Comparison of ENCODE assay signal across 9 mouse cellular contexts in genomic region chr12:117053851-117054769, GRCm38 (mm10).
DNase-seq lines count a peak whose midpoint lies in the region; ATAC-seq and TF ChIP-seq lines count a peak whose summit lies in the region.
"Had no signal": no experiment of that assay in that cellular context is flagged by ENCODE, and none has a peak within 500 bp of the region (broad histone marks: within the 10 kb centered on the region; RNA-seq: fewer than 3 reads in every experiment).

No protein-coding gene starts in this region.

- no peak for TF ChIP-seq POLR2A in myocyte (IDR thresholded peaks at IDR 0.05; ENCODE audit: insufficient read length, low read depth)
- no peak for TF ChIP-seq POLR2A in cerebellum, adult 2 months (IDR thresholded peaks at IDR 0.05; ENCODE audit: borderline replicate concordance, insufficient read depth, low read length)

- no peaks in the 10 kb centered on the region for H3K9me3 ChIP-seq in embryonic facial prominence, embryonic 12.5 days

- H3K4me2 ChIP-seq in embryonic facial prominence, embryonic 12.5 days (replicated peaks): peak overlapping the region; percentile 26
- H3K4me2 ChIP-seq in myocyte (ENCODE audit: low read depth): peak overlapping the region; percentile 42

- WGBS in embryonic facial prominence, embryonic 12.5 days: 24% methylated on average over 21 of the region's 21 CpGs
- WGBS in cerebellum, adult 2 months: 49% methylated on average over 21 of the region's 21 CpGs

- H3K79me2 ChIP-seq in myocyte (ENCODE audit: control insufficient read depth, insufficient read depth): no peaks in the 10 kb centered on the region

- intact Hi-C loops in heart, postnatal 10 days (cut with DNase I): no loop called here

- no peak overlapping the region for H3K9ac ChIP-seq in embryonic facial prominence, embryonic 12.5 days

- H3K27me3 ChIP-seq in embryonic facial prominence, embryonic 12.5 days: no peaks in the 10 kb centered on the region
- H3K27me3 ChIP-seq in myocyte (ENCODE audit: control insufficient read depth, insufficient read depth, insufficient read length): no peaks in the 10 kb centered on the region
- H3K27me3 ChIP-seq in cerebellum, adult 2 months (ENCODE audit: control insufficient read depth, insufficient read depth, low read length): no peaks in the 10 kb centered on the region
- H3K27me3 ChIP-seq: megakaryocyte, embryonic 14.5 days had no signal

- no peak overlapping the region for H3K4me3 ChIP-seq in embryonic facial prominence, embryonic 12.5 days
- no peak overlapping the region for H3K4me3 ChIP-seq in myocyte
- H3K4me3 ChIP-seq in cerebellum, adult 2 months (replicated peaks; ENCODE audit: insufficient read depth, low read depth, low read length): no peak overlapping the region
- H3K4me3 ChIP-seq: megakaryocyte, embryonic 14.5 days had no signal

- no peak for TF ChIP-seq CTCF in cerebellum, adult 2 months (IDR thresholded peaks at IDR 0.05; ENCODE audit: borderline replicate concordance, insufficient read depth, low read depth, low read length)

- peaks cover 3% of the 10 kb centered on the region; the same call in 1 of the 2 replicates for H3K4me1 ChIP-seq in embryonic facial prominence, embryonic 12.5 days
- no peaks in the 10 kb centered on the region for H3K4me1 ChIP-seq in cerebellum, adult 2 months (ENCODE audit: control insufficient read depth, insufficient read depth, low read length)
- H3K4me1 ChIP-seq: megakaryocyte, embryonic 14.5 days had no signal

- no peak overlapping the region for H3K27ac ChIP-seq in embryonic facial prominence, embryonic 12.5 days
- no peak overlapping the region for H3K27ac ChIP-seq in cerebellum, adult 2 months (ENCODE audit: insufficient read depth, low read length)

- no peaks in the 10 kb centered on the region for H3K36me3 ChIP-seq in embryonic facial prominence, embryonic 12.5 days
- no peaks in the 10 kb centered on the region for H3K36me3 ChIP-seq in myocyte (ENCODE audit: control insufficient read depth, insufficient read depth)

- ATAC-seq in embryonic facial prominence, embryonic 12.5 days (ENCODE audit: insufficient number of reproducible peaks, insufficient read depth, low FRiP score, low TSS enrichment): no peak

- peak; percentile 4 to 5 for DNase-seq in heart, postnatal 10 days
- no peak for DNase-seq in heart, postnatal 4 days
- peak; percentile 13 to 69 for DNase-seq in layer of hippocampus, adult 18-20 months (ENCODE audit: low spot score in 2 of 2)
- DNase-seq in cerebellum, adult 2 months: no peak
- no peak for DNase-seq in ovary, postnatal 14 days (ENCODE audit: low spot score)
- no peak for DNase-seq in urinary bladder, postnatal 4 days (ENCODE audit: low spot score in 2 of 2)

- H3ac ChIP-seq in myocyte (ENCODE audit: control insufficient read depth, insufficient read length): no peak overlapping the region

TF ChIP-seq in myocyte, 11 proteins besides CTCF, POLR2A, EP300 and RAD21:
- TF ChIP-seq POLR2AphosphoS2 (IDR thresholded peaks at IDR 0.05; ENCODE audit: insufficient read length, low read depth) (no peak), TCF12 (IDR thresholded peaks at IDR 0.05; ENCODE audit: insufficient read depth, poor library complexity, severe bottlenecking) (no peak), TCF3 (IDR thresholded peaks at IDR 0.05; ENCODE audit: insufficient read length, low read depth) (no peak), SRF (IDR thresholded peaks at IDR 0.05; ENCODE audit: control insufficient read depth, insufficient read length, low read depth) (no peak), MYOG (IDR thresholded peaks at IDR 0.05; ENCODE audit: control insufficient read depth in 1 of 3, insufficient read depth in 1 of 3, insufficient read length in 2 of 3, low read depth in 2 of 3) (no peak)

Comparison
In these comparisons a context has a peak if more than half of its experiments do, and no peak if none do; other contexts are left out.
1. DNase-seq: peak in heart, postnatal 10 days (2 of 2) and layer of hippocampus, adult 18-20 months (2 of 2); none in heart, postnatal 4 days (single experiment), cerebellum, adult 2 months (0 of 2), ovary, postnatal 14 days (single experiment) and urinary bladder, postnatal 4 days (0 of 2).